Mouse (Mus musculus) gastrocnemius, postnatal 10 days (tissue): ENCODE results near the gene Polr3h. TPM values are rescaled to one million over a fixed set of nuclear protein-coding genes. Genes with fewer than 3 reads are reported as not detected.
"Not testable (repeated sequence)": the region's sequence is repeated elsewhere in the genome, so short reads cannot be mapped to it uniquely, and the experiment has no call there.

Source experiments
- DNase-seq: peaks from one replicate; pipeline ENCODE4 v3.0.0; 2021; ENCODE audit warnings: mixed read lengths
- total RNA-seq, 2 experiments: library from RNA; stranded (reverse); gene quantifications; 2 replicates each; pipeline ENCODE4 v1.2.3; 2021

Polr3h gene
- total RNA-seq, 2 experiments from 2014 or later = 8.2 to 12.1 TPM

- no peak for DNase-seq
Measured at GRCm38 (mm10) chr15:81917201-81917600, 8.8 kb downstream of the Polr3h start.

DNA sequence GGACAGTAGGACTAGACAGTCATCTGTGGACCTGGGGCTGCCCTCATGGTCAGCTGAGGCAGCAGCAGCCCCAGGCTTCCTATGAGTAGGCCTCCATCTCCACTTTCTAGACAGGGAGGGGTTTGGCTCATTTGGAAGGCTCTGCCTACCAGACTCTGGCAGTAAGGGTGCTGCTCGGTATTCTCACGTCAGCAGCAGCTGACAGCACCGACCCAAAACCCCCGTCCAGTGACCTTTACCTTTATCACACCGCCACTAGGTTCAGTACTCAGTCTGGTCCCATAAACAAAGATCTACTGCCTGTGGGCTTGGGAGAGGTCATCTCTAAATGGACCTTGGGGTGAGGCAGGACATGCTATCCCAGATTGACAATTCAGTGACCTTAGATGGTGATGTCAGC is 10.4 kb downstream of the Polr3h start:
- no peak for DNase-seq

DNA sequence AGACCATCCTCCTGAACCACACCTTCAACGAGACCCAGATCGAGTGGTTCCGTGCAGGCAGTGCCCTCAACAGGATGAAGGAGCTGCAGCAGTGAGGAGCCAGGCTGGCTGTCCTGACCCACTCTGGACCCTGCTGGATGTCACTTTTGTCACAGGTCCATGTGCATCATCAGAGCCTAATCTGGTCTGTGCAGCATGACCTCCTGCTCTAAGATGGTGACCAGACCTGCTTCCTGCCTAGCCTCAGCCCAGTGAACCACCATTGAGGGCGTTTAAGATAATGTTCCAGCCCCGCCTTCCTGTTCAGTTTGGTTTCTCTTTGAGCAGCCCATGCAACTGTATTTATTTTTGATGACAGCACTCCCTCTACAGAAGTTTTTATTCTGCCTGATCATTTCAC is 11.4 kb downstream of the Polr3h start:
- DNase-seq = no peak

GRCm38 (mm10) chr15:81912498-81912897 is 13.5 kb downstream of the Polr3h start:
- no peak for DNase-seq

GRCm38 (mm10) chr15:81908767-81909166 is 17.3 kb downstream of the Polr3h start:
- DNase-seq = not testable (repeated sequence)

DNA sequence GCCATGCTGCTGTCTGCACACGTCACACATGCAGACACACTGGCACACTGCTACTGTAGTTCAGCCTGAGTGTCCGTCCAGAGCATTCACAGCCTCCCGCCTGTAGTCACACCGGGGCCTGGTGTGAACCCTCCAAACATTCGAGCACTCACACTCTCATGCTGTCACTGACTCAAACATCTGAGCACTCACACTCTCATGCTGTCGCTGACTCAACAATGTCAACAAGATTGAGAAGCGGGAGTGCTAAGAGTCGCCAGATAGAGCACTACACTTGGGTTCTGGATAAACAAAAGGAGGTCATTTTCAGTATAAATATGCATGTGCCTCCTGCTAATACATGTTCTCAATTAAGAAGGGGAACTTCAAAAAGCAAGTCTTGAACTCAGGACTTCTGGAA is 18.1 kb downstream of the Polr3h start:
- no peak for DNase-seq

GRCm38 (mm10) chr15:81904939-81905338 is 21.1 kb downstream of the Polr3h start:
- DNase-seq = peak; percentile 81

GRCm38 (mm10) chr15:81898751-81899150 is 27.3 kb downstream of the Polr3h start:
- no peak for DNase-seq

- DNase-seq = no peak
Measured at GRCm38 (mm10) chr15:81897607-81898285, 28.3 kb downstream of the Polr3h start.

DNA sequence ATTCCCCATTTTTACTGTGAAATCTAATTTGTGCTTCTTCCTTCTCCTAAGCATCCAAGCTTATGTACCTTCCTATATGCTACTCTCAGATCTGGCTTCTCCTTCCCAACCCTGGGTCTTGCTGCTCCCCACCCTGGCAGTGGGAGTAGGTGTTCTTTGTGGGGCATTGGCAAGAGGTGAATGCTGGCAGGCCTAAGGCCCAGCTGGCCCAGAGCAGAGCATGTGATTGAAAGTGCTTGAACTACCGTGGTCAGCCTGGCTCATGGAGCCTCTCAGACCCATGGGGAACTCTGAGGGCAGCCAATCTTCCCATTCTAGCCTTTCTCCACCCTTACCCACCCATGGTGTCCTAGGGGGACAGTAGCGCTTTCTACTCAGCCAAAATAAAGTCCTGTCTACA is 29.6 kb downstream of the Polr3h start:
- no peak for DNase-seq

- DNase-seq = no peak
Measured at GRCm38 (mm10) chr15:81894002-81894401, 32.0 kb downstream of the Polr3h start.

GRCm38 (mm10) chr15:81891822-81892580 is 34.0 kb downstream of the Polr3h start:
- DNase-seq = no peak

DNA sequence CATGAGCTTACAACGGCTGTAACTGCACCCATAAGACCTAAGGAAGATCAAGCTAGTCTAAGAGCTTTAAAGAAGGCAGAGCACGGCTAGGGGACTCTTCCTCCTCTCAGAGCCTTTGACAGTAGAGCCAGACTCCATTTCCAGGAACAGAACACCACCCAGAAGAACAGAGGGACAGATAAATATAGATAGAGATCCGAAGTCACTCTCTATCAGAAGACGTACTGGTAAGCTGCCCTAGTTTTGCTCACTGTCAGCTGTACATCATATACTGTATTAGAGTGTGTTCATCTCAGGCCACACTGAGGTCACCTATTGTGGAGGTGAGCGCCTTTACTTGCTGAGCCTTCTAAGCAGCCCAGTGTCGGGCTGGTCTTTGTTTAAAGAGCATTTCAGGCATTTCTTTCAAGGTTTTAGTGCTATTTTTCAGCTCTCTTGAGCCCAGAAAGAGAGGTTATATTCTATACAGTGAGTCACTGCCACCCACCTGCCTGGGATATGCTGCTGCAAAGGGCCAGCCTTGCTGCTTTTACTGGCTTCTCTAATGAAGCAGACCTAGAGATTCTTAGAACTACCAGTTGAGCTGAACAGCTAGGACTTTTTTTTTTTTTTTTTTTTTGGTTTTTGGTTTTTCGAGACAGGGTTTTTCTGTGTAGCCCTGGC is 34.8 kb downstream of the Polr3h start:
- DNase-seq = no peak

- no peak for DNase-seq
Measured at GRCm38 (mm10) chr15:81889175-81889574, 36.9 kb downstream of the Polr3h start.

DNA sequence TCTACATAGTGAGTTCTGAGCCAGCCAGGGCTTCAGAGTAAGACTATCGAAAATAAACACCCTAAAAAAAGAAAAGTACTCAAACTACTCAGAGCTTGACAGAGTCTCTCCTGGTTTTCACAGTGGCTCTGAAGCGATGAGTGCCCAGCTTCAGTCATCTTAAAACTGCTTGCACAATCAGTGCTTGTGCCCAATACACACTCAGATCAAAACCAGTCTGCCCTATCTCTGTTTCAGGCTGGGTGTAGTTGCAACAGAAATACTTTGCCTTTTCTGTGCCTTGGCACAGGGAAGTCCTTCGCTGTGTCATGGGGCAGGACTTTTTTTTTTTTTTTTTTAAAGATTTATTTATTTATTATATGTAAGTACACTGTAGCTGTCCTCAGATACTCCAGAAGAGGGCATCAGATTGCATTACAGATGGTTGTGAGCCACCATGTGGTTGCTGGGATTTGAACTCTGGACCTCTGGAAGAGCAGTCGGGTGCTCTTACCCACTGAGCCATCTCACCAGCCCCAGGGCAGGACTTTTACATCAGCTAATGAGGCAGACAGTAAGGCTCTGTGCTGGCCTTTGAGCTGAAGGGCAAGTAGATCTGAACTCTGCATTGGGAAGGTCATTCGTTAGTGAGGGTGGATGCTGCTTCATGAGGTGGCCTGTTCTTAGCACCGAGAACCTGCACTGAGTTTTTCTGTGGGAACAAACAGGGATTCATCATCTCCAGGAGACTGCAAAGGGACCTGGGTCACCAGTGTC is 39.1 kb downstream of the Polr3h start:
- no peak for DNase-seq

GRCm38 (mm10) chr15:81885418-81885934 is 40.6 kb downstream of the Polr3h start:
- DNase-seq = no peak

GRCm38 (mm10) chr15:81882348-81882747 is 43.7 kb downstream of the Polr3h start:
- no peak for DNase-seq

GRCm38 (mm10) chr15:81879531-81880401 is 46.3 kb downstream of the Polr3h start:
- no peak for DNase-seq

GRCm38 (mm10) chr15:81872262-81873136 is 53.5 kb downstream of the Polr3h start, which contains the start of gene Aco2:
Aco2 (plus strand) TSS chr15:81872309.
- DNase-seq = peak; percentile 99
